Mouse (Mus musculus) skeletal muscle tissue, adult 2 months (tissue): ENCODE results near the gene Plcg2.
A peak's percentile ranks its signal among the peaks of the same experiment; 100 is the strongest.

Experiments used
- DNase-seq: peaks from one replicate; pipeline ENCODE4 v3.0.0-alpha.2; 2012; ENCODE audit warnings: low read depth, low spot score

Gene Plcg2

GRCm38 (mm10) chr8:117634406-117634805, 136.3 kb downstream of the Plcg2 start:
- DNase-seq: no peak

GRCm38 (mm10) chr8:117637462-117637861, 139.4 kb downstream of the Plcg2 start:
- no peak for DNase-seq

GRCm38 (mm10) chr8:117639631-117640030, 141.5 kb downstream of the Plcg2 start:
- no peak for DNase-seq

- DNase-seq: no peak
These were observed 147.4 kb downstream of the Plcg2 start for GRCm38 (mm10) chr8:117645486-117645885.

GRCm38 (mm10) chr8:117646020-117646419, 147.9 kb downstream of the Plcg2 start:
- no peak for DNase-seq

GRCm38 (mm10) chr8:117646440-117646839, 148.3 kb downstream of the Plcg2 start:
- no peak for DNase-seq

- no peak for DNase-seq
These were observed 154.2 kb downstream of the Plcg2 start for GRCm38 (mm10) chr8:117652318-117652717.

- DNase-seq: no peak
These were observed 160.9 kb downstream of the Plcg2 start for GRCm38 (mm10) chr8:117658990-117659389.

- no peak for DNase-seq
These were observed 162.4 kb downstream of the Plcg2 start for GRCm38 (mm10) chr8:117660358-117661031.

GRCm38 (mm10) chr8:117667349-117668124, 169.4 kb downstream of the Plcg2 start:
- no peak for DNase-seq

GRCm38 (mm10) chr8:117670461-117670860, 172.4 kb downstream of the Plcg2 start:
- DNase-seq: no peak

- no peak for DNase-seq
These were observed 174.5 kb downstream of the Plcg2 start for GRCm38 (mm10) chr8:117672558-117672957.

GRCm38 (mm10) chr8:117673430-117673830, 175.3 kb downstream of the Plcg2 start, which contains the start of gene Sdr42e1:
Gene Sdr42e1 (minus strand): TSS chr8:117673689.
- DNase-seq: peak; percentile 22

- DNase-seq: no peak
These were observed 177.1 kb downstream of the Plcg2 start for GRCm38 (mm10) chr8:117675171-117675570.

- DNase-seq: no peak
These were observed 178.4 kb downstream of the Plcg2 start for GRCm38 (mm10) chr8:117676460-117676859.

- no peak for DNase-seq
These were observed 178.9 kb downstream of the Plcg2 start for GRCm38 (mm10) chr8:117677011-117677410.

- no peak for DNase-seq
These were observed 180.6 kb downstream of the Plcg2 start for GRCm38 (mm10) chr8:117678650-117679049.

- no peak for DNase-seq
These were observed 185.9 kb downstream of the Plcg2 start for GRCm38 (mm10) chr8:117683925-117684472.

- no peak for DNase-seq
These were observed 186.4 kb downstream of the Plcg2 start for GRCm38 (mm10) chr8:117684504-117684903.
